Mouse (Mus musculus) hindbrain, embryonic 10.5 days (tissue): ENCODE results near the gene Zfp46. TPM values are rescaled to one million over a fixed set of nuclear protein-coding genes. Genes with fewer than 3 reads are reported as not detected.

Experiments used
- DNase-seq: peaks from one replicate; pipeline ENCODE4 v3.0.0-alpha.2; 2017; ENCODE audit warnings: low spot score
- H3K27ac ChIP-seq: fragments of 300-500 bp; sonication (generic); 2 replicates; pipeline ENCODE4 v1.5.1; 2016; ENCODE audit warnings: mild to moderate bottlenecking, moderate library complexity
- H3K27me3 ChIP-seq: fragments of 300-500 bp; sonication (generic); 2 replicates; pipeline ENCODE4 v1.6.1; 2016; ENCODE audit warnings: mild to moderate bottlenecking; ENCODE audit not compliant: poor library complexity, insufficient read depth, severe bottlenecking
- H3K36me3 ChIP-seq: fragments of 300-500 bp; sonication (generic); 2 replicates; pipeline ENCODE4 v1.6.1; 2016; ENCODE audit warnings: mild to moderate bottlenecking, moderate library complexity
- H3K4me1 ChIP-seq: fragments of 300-500 bp; sonication (generic); replicated peaks from 2 replicates; pipeline ENCODE4 v1.6.1; 2016; ENCODE audit warnings: mild to moderate bottlenecking
- H3K4me3 ChIP-seq: fragments of 300-500 bp; sonication (generic); 2 replicates; pipeline ENCODE4 v1.5.1; 2016; ENCODE audit warnings: mild to moderate bottlenecking, moderate library complexity
- H3K9me3 ChIP-seq: fragments of 300-500 bp; sonication (generic); 2 replicates; pipeline ENCODE4 v1.6.1; 2016; ENCODE audit warnings: mild to moderate bottlenecking, moderate library complexity
- WGBS: fragments of 180-500 bp; shearing (Covaris S2); methylation state at CpG from one replicate; pipeline ENCODE4 v1.1.7; 2016; 5-methylcytosine and 5-hydroxymethylcytosine counted together
- polyA plus RNA-seq: library from polyadenylated mRNA; unstranded; fragments of >200 nt; fragmentation: Nextera tagmentation; extraction: Ambion mirVana; gene quantifications from 2 replicates; pipeline ENCODE4 v1.2.1, GENCODE M21; 2016

Gene Zfp46
- polyA plus RNA-seq, 1 experiment from 2014 or later = 29.0 TPM

GRCm38 (mm10) chr4:136281097-136281496, 3.4 kb upstream of the Zfp46 start:
- Histone ChIP-seq H3K9me3 (no peaks in the 10 kb centered on the region), H3K36me3 (no peaks in the 10 kb centered on the region), H3K27me3 (peaks cover 7% of the 10 kb centered on the region; the same call in 1 of the 2 replicates), H3K4me1 (peaks cover 40% of the 10 kb centered on the region), H3K4me3 (no peak overlapping the region), H3K27ac (peak overlapping the region; percentile 19)
- WGBS = 84% methylated on average over 8 of the region's 8 CpGs
- no peak for DNase-seq

- Histone ChIP-seq H3K36me3 (no peaks in the 10 kb centered on the region), H3K27me3 (peaks cover 7% of the 10 kb centered on the region; the same call in 1 of the 2 replicates), H3K4me1 (peaks cover 44% of the 10 kb centered on the region), H3K9me3 (no peaks in the 10 kb centered on the region), H3K4me3 (no peak overlapping the region), H3K27ac (peak overlapping the region; percentile 19)
- DNase-seq = no peak
- WGBS = 51% methylated on average over 9 of the region's 9 CpGs
These were observed 2.9 kb upstream of the Zfp46 start for GRCm38 (mm10) chr4:136281611-136282010.

- 17% methylated on average over 10 of the region's 10 CpGs for WGBS
- Histone ChIP-seq H3K4me1 (peaks cover 57% of the 10 kb centered on the region), H3K27me3 (peaks cover 7% of the 10 kb centered on the region; the same call in 1 of the 2 replicates), H3K27ac (peak overlapping the region; percentile 89), H3K4me3 (peak overlapping the region; percentile 26; the same call in 1 of the 2 replicates), H3K36me3 (peaks cover 9% of the 10 kb centered on the region), H3K9me3 (0 out of 2 replicates have a peak, but pooled peaks cover 2% of the 10 kb centered on the region)
- peak; percentile 57 for DNase-seq
These were observed 1.6 kb upstream of the Zfp46 start for GRCm38 (mm10) chr4:136282621-136283480.

- Histone ChIP-seq H3K4me3 (no peak overlapping the region), H3K27ac (peak overlapping the region; percentile 89), H3K27me3 (peaks cover 15% of the 10 kb centered on the region), H3K36me3 (peaks cover 18% of the 10 kb centered on the region), H3K4me1 (peaks cover 57% of the 10 kb centered on the region), H3K9me3 (peaks cover 11% of the 10 kb centered on the region)
- no peak for DNase-seq
- 20% methylated on average over 2 of the region's 2 CpGs for WGBS
These were observed 700 bp upstream of the Zfp46 start for GRCm38 (mm10) chr4:136283783-136284182.

GRCm38 (mm10) chr4:136284891-136285290, 408 bp downstream of the Zfp46 start:
- peaks cover 14% of the 10 kb centered on the region for H3K9me3 ChIP-seq
- peaks cover 29% of the 10 kb centered on the region for H3K36me3 ChIP-seq
- H3K27me3 ChIP-seq = peaks cover 26% of the 10 kb centered on the region
- H3K4me3 ChIP-seq = peak overlapping the region; percentile 73
- H3K27ac ChIP-seq = peak overlapping the region; percentile 88
- DNase-seq = no peak
- 41% methylated on average over 6 of the region's 6 CpGs for WGBS
- H3K4me1 ChIP-seq = peaks cover 62% of the 10 kb centered on the region

GRCm38 (mm10) chr4:136285348-136285810, 896 bp downstream of the Zfp46 start:
- Histone ChIP-seq H3K4me1 (peaks cover 67% of the 10 kb centered on the region), H3K27ac (peak overlapping the region; percentile 88), H3K4me3 (peak overlapping the region; percentile 73), H3K9me3 (peaks cover 14% of the 10 kb centered on the region), H3K27me3 (peaks cover 30% of the 10 kb centered on the region), H3K36me3 (peaks cover 34% of the 10 kb centered on the region)
- whole genome bisulfite sequencing = under 1% methylated on average over 25 of the region's 25 CpGs
- DNase-seq = peak; percentile 93

GRCm38 (mm10) chr4:136285811-136286371, 1.4 kb downstream of the Zfp46 start:
- DNase-seq = peak; percentile 95

GRCm38 (mm10) chr4:136289918-136290780, 5.7 kb downstream of the Zfp46 start:
- peaks cover 78% of the 10 kb centered on the region for H3K36me3 ChIP-seq
- peaks cover 39% of the 10 kb centered on the region for H3K27me3 ChIP-seq
- 22% methylated on average over 66 of the region's 66 CpGs for WGBS
- peaks cover 14% of the 10 kb centered on the region for H3K9me3 ChIP-seq
- H3K4me1 ChIP-seq = peaks cover 45% of the 10 kb centered on the region
- peak overlapping the region; percentile 62; the same call in 1 of the 2 replicates for H3K27ac ChIP-seq
- peak; percentile 34 for DNase-seq
- peak overlapping the region; percentile 37 for H3K4me3 ChIP-seq

More at GRCm38 (mm10) chr4:136285811-136286371, 1.4 kb downstream of the Zfp46 start:
- Histone ChIP-seq H3K4me1 (peaks cover 72% of the 10 kb centered on the region), H3K36me3 (peaks cover 39% of the 10 kb centered on the region), H3K27me3 (peaks cover 36% of the 10 kb centered on the region), H3K27ac (peak overlapping the region; percentile 88), H3K4me3 (peak overlapping the region; percentile 73), H3K9me3 (peaks cover 14% of the 10 kb centered on the region)
- under 1% methylated on average over 29 of the region's 29 CpGs for WGBS

GRCm38 (mm10) chr4:136290781-136291595, 6.5 kb downstream of the Zfp46 start:
- 33% methylated on average over 39 of the region's 39 CpGs for WGBS
- Histone ChIP-seq H3K27me3 (peaks cover 39% of the 10 kb centered on the region), H3K4me3 (peak overlapping the region; percentile 37), H3K27ac (peak overlapping the region; percentile 62; the same call in 1 of the 2 replicates), H3K4me1 (peaks cover 44% of the 10 kb centered on the region), H3K36me3 (peaks cover 81% of the 10 kb centered on the region), H3K9me3 (peaks cover 14% of the 10 kb centered on the region)
- peak; percentile 25 for DNase-seq

GRCm38 (mm10) chr4:136291692-136292091, 7.2 kb downstream of the Zfp46 start:
- H3K27ac ChIP-seq = no peak overlapping the region
- no peak for DNase-seq
- H3K9me3 ChIP-seq = peaks cover 14% of the 10 kb centered on the region
- peaks cover 39% of the 10 kb centered on the region for H3K27me3 ChIP-seq
- H3K4me1 ChIP-seq = peaks cover 38% of the 10 kb centered on the region
- peaks cover 84% of the 10 kb centered on the region for H3K36me3 ChIP-seq
- WGBS = 90% methylated on average over 6 of the region's 6 CpGs
- no peak overlapping the region for H3K4me3 ChIP-seq

GRCm38 (mm10) chr4:136295941-136296340, 11.5 kb downstream of the Zfp46 start:
- H3K9me3 ChIP-seq = no peaks in the 10 kb centered on the region
- peaks cover 11% of the 10 kb centered on the region for H3K27me3 ChIP-seq
- peaks cover 10% of the 10 kb centered on the region for H3K4me1 ChIP-seq
- H3K4me3 ChIP-seq = no peak overlapping the region
- WGBS = 72% methylated on average over 7 of the region's 7 CpGs
- peaks cover 44% of the 10 kb centered on the region for H3K36me3 ChIP-seq
- H3K27ac ChIP-seq = no peak overlapping the region
- no peak for DNase-seq
